Mouse (Mus musculus) liver, embryonic 14.5 days (tissue): ENCODE measurements around the gene Smpd1.

ENCODE experiments used
- CTCF ChIP-seq: IDR thresholded peaks from 2 replicates; pipeline ENCODE4 v1.5.1; 2016; ENCODE audit warnings: antibody characterized with exemption, low read depth, control low read depth
- EP300 ChIP-seq: IDR thresholded peaks from 2 replicates; pipeline ENCODE4 v1.6.1; 2016; ENCODE audit warnings: antibody characterized with exemption, low read depth

- no peak for TF ChIP-seq CTCF
- no peak for TF ChIP-seq EP300
These were observed 1.4 kb downstream of the Smpd1 start for GRCm38 (mm10) chr7:105555571-105555970.
